Mouse (Mus musculus) left cerebral cortex, postnatal 14 days (tissue): ENCODE measurements around the gene Mtif3. TPM values are rescaled to one million over a fixed set of nuclear protein-coding genes. Genes with fewer than 3 reads are reported as not detected.
"Not testable (repeated sequence)": the region's sequence is repeated elsewhere in the genome, so short reads cannot be mapped to it uniquely, and the experiment has no call there.

Experiments used
- DNase-seq, 2 experiments: peaks; one replicate each; pipeline ENCODE4 v3.0.0; 2021 to 2022; ENCODE audit warnings: low spot score in 2 of 2, mixed read lengths in 1 of 2
- intact Hi-C: fragments of 180-260 bp; cut with DNase I; formaldehyde crosslinking; loops from one replicate; pipeline ENCODE4 v1.15.1; 2025
- total RNA-seq, 2 experiments: library from RNA; stranded (reverse); gene quantifications; 2 replicates each; pipeline ENCODE4 v1.2.3; 2021

Gene Mtif3
- total RNA-seq, 2 experiments from 2014 or later, result 20.9 to 22.6 TPM

- no peak for DNase-seq
- intact Hi-C loops, result no loop called here
Observed at GRCm38 (mm10) chr5:146968695-146969393, 5.2 kb upstream of the Mtif3 start.

DNA sequence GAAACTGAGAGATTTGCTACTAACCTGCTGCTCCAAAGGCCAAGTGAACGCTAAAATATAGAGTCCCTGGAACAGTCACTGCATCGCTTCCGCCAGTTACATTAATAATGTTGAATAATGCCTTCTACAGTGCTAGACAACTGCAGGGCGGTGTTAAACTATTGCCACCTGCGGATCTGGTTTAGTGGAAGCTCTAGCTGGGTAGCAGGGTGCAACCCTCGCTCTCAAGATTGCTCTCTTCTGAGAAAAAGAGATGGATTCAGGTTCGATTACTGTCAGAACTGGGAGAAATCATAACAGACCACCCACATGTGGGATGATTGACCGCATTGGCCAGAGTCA, 308 bp upstream of the Mtif3 start:
- intact Hi-C loops, result loop anchor here (5.0 kb wide), 1 partner anchor 113 kb away; the partner anchor contains the start of genes Lnx2 and Polr1d
- peak in 1 of 2 experiments; percentile 26 for DNase-seq

GRCm38 (mm10) chr5:146956678-146957077, 6.9 kb downstream of the Mtif3 start:
- intact Hi-C loops, result no loop called here
- DNase-seq, result no peak

DNA sequence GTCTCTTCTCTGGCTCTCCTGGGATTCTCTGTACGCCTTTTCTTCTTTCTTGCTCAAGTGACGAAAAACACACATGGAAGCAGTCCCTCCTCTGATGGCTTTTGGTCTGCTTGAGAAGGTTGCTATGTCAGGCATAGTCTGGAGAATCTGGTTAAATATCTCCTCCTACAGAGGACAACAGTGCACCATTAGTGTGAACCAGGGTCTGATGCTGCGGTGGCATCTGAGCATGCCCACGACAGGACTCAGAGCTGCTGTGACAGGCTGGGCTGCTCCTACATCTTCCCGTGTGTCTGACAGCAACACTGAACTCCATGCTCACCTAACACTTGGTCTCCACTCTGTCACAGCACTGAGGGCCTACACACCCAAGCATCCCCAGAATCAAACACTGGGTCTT, 7.9 kb downstream of the Mtif3 start:
- intact Hi-C loops, result no loop called here

DNA sequence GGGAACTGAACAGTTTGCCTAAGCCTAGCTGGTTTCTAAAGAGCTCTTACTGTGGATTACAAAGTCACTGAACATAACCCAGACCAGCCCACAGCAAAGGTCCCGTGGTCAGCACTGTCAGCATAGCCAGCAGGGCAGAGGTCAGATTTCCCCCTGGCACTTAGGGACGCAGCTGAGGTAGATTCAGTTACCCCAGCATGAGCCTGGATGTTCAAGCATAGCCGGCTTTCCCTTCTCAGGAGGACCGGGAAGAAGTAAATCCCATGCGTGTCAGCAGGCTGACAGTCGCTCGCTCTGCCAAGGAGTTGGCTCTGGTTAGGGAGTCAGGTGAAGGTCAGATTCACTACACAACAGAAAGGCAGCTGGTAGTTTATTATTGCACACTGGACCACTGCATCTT, 9.0 kb downstream of the Mtif3 start:
- no peak for DNase-seq
- intact Hi-C loops, result no loop called here

More for the DNA sequence above, 7.9 kb downstream of the Mtif3 start:
- no peak for DNase-seq

- peak; percentile 70 to 80 for DNase-seq
- intact Hi-C loops, result no loop called here
Observed at GRCm38 (mm10) chr5:146948508-146949088, 15.0 kb downstream of the Mtif3 start, which contains the start of gene Gtf3a. Gene Gtf3a, plus strand, starts transcription at chr5:146948657.

- DNase-seq, result no peak
- intact Hi-C loops, result no loop called here
Observed at GRCm38 (mm10) chr5:146948041-146948507, 15.5 kb downstream of the Mtif3 start.

GRCm38 (mm10) chr5:146947497-146947896, 16.1 kb downstream of the Mtif3 start:
- intact Hi-C loops, result no loop called here
- DNase-seq, result no peak

- no peak for DNase-seq
- intact Hi-C loops, result no loop called here
Observed at GRCm38 (mm10) chr5:146946682-146947081, 16.9 kb downstream of the Mtif3 start.

DNA sequence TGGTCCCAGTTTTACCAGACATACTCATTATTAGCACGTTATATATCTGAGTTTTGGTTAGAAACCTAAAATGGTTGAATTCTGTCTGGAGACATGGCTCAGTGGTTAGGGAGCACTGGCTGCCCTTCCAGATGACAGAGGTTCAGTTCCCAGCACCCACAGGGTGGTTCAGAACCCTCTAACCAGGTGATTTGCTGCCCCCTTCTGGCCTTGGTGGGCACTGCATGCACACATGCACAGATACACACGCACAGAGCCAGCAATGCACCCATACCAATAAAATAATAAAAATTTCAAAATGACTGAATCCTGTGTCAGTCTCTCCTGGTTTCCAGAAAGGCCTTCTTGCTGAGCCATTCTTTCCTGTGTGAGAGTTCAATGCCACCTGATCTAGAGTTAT, 19.0 kb downstream of the Mtif3 start:
- no peak for DNase-seq
- intact Hi-C loops, result no loop called here

- intact Hi-C loops, result no loop called here
- DNase-seq, result no peak
Observed at GRCm38 (mm10) chr5:146942965-146943364, 20.6 kb downstream of the Mtif3 start.

DNA sequence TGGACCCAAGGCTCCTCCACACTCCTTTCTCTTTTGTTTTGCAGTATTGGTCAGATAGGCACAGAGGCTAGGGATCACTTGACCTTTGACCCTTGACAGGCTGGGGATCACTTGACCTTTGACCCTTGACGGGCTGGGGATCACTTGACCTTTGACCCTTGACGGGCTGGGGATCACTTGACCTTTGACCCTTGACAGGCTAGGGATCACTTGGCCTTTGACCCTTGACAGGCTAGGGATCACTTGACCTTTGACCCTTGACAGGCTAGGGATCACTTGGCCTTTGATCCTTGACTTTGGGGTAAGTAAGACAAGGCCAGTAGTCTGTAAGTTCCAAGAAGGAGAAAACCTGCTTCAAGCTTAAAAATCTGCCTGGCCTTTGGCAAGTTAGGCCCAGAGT, 21.7 kb downstream of the Mtif3 start:
- intact Hi-C loops, DNase-seq: not testable (repeated sequence)

- DNase-seq, result peak; percentile 46 to 53
- intact Hi-C loops, result loop anchor here (1.0 kb wide), 1 partner anchor 287 kb away; no protein-coding TSS in a partner anchor
Observed at GRCm38 (mm10) chr5:146940219-146940618, 23.4 kb downstream of the Mtif3 start.

DNA sequence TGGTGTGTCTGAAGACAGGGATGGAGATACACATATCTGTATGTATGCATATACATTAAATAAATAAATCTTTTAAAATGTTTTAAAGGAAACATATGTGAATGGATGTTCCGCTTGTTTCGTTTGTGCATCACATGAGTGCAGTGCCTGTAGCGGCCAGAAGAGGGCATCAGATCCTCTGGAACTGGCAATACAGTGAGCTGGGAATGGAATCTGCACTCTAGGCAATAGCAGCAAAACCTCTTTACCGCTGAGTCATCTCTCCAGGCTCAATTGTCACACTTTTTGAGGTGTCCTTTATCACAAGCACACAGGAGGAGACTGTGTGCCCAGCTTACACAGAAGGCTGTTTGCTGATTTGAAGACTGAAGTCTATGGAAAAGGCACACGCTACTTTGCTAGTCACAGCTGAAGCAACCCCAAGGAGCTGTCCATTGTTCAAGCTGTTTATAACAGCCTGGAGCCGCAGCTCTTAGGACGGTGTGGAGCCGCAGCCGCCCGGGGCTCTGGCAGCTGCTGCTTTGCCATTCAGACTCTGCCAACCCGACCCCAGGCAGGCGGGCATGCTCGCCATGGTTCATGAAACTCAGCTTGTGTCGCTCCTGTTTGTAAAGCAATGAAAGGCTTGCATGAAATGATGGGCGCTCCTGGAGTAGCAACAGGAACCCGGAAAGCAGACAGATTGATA, 24.3 kb downstream of the Mtif3 start:
- intact Hi-C loops, result no loop called here
- DNase-seq, result peak in 1 of 2 experiments; percentile 55

- no peak for DNase-seq
- intact Hi-C loops, result no loop called here
Observed at GRCm38 (mm10) chr5:146937541-146938503, 25.8 kb downstream of the Mtif3 start.

DNA sequence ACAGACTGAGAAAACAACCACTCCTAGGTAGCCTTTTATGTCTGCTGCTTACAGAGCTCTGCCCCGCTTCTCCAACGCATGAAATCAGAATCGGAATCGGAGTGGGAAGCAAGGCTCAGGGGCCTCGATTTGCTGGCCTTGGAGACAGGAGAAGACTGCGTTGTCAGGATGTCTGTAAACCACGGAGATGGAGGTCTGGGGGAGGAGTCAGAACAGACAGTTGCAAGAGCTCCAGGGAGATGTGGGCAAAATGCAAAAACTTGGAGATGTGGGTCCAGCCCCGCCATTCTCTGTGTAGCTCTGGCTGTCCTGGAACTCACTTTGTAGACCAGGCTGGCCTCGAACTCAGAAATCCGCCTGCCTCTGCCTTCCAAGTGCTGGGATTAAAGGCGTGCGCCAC, 30.1 kb downstream of the Mtif3 start:
- intact Hi-C loops, result no loop called here

DNA sequence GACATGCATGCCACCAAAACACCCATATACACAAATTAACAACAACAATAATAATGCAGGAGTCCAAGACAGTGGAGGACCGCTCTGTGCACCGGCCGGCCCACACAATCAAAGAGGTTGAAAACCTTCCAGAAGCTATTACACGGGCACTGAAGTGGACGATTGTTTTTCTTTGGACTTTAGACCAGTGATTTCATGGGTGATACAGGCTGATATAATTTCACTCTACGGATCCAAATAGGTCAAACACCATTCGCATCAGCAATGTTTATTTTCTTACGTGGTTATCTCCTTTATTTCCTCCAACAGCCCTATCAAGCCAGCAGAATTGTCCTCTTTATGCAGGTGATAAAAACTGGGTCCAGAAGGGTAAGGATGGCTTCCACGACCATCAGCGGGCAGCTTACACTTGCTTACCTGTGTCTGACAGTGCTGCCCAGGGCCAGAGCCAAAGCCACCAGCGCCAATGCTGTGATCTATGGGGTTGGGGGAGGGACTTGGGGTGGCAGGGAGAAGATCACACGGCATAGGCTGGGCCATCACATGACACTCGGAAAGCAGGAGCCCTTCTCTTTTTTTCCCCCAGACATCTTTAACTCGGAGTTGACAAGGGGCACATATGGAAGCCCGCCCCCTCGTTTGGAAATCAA, 31.6 kb downstream of the Mtif3 start:
- no peak for DNase-seq
- intact Hi-C loops, result no loop called here

More for the DNA sequence above, 30.1 kb downstream of the Mtif3 start:
- DNase-seq, result no peak

DNA sequence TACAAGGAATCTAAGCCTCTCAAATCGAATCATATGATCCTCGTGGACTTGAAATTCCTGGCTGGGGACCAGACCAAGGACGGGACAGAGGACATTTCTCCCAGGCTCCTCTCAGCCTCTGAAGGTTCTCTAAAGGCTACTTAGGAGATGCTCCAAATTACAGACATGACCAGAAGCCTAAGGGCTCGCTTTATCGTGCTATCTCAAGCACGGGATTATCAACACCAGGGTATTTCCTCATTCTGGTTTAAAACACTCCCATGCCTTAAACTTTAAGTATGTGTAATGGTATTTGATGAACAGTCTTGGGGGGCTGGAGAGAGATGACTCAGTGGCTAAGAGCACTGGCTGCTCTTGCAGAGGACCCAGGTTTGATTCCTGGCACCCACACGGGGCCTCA, 32.2 kb downstream of the Mtif3 start:
- DNase-seq, result no peak
- intact Hi-C loops, result no loop called here

DNA sequence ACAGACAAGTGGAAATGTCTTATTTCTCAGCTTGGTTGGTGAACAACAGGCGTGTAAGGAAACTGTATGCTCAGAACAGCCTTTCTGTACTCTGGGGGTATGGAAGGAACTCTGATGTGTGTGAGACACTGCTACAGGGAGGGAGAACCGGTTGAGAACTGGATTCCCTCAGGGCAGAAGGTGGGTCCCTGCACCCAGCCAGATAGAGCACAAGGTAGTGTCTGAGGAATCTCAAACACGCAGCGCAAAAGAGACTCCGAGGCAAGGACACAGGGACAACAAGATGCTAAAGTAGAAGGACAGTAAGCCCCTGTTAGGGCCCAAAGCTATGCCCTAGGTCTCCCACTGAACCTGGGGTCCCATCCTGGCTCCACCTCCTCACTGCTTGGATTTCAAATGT, 36.9 kb downstream of the Mtif3 start:
- no peak for DNase-seq
- intact Hi-C loops, result no loop called here
